Mouse (Mus musculus): ENCODE measurements at regions not wholly inside any gene's neighbourhood (a gene's known extent, or its start where the extent isn't known, plus 50 kb on each side); places are given as distances from the start of the nearest gene placed in this dataset.

GRCm38 (mm10) chr12:69101965-69102364, 57.0 kb downstream of the Rps29 start:
- no peak for DNase-seq (ENCODE audit: low spot score)

GRCm38 (mm10) chr12:69094856-69095255, 64.1 kb downstream of the Rps29 start:
- DNase-seq (ENCODE audit: low spot score), result no peak

GRCm38 (mm10) chr12:69093073-69093797, 65.8 kb downstream of the Rps29 start:
- no peak for DNase-seq (ENCODE audit: low spot score)

- peak; percentile 12 for DNase-seq (ENCODE audit: low spot score)
Measured at GRCm38 (mm10) chr12:69087928-69088609, 70.9 kb downstream of the Rps29 start.

- DNase-seq (ENCODE audit: low spot score), result no peak
Measured at GRCm38 (mm10) chr12:69085522-69086179, 73.3 kb downstream of the Rps29 start.

- DNase-seq (ENCODE audit: low spot score), result no peak
Measured at GRCm38 (mm10) chr12:69084656-69085055, 74.3 kb downstream of the Rps29 start.

GRCm38 (mm10) chr12:69082051-69082450, 76.9 kb downstream of the Rps29 start:
- DNase-seq (ENCODE audit: low spot score), result no peak

GRCm38 (mm10) chr12:69039553-69039952, 119.4 kb downstream of the Rps29 start:
- no peak for DNase-seq (ENCODE audit: low spot score)

- DNase-seq (ENCODE audit: low spot score), result no peak
Measured at GRCm38 (mm10) chr12:69023594-69023993, 135.4 kb downstream of the Rps29 start.

GRCm38 (mm10) chr12:69016705-69017306, 142.2 kb downstream of the Rps29 start:
- DNase-seq (ENCODE audit: low spot score), result no peak

- no peak for DNase-seq (ENCODE audit: low spot score)
Measured at GRCm38 (mm10) chr12:69005141-69005540, 153.8 kb downstream of the Rps29 start.

- DNase-seq (ENCODE audit: low spot score), result no peak
Measured at GRCm38 (mm10) chr12:69002106-69002505, 156.9 kb downstream of the Rps29 start.

GRCm38 (mm10) chr12:68997259-68997658, 161.7 kb downstream of the Rps29 start:
- no peak for DNase-seq (ENCODE audit: low spot score)

GRCm38 (mm10) chr12:68996740-68997139, 162.2 kb downstream of the Rps29 start:
- DNase-seq (ENCODE audit: low spot score), result no peak

GRCm38 (mm10) chr12:68980640-68981039, 178.3 kb downstream of the Rps29 start:
- DNase-seq (ENCODE audit: low spot score), result no peak

- no peak for DNase-seq (ENCODE audit: low spot score)
Measured at GRCm38 (mm10) chr12:68980173-68980572, 178.8 kb downstream of the Rps29 start.

- no peak for DNase-seq (ENCODE audit: low spot score)
Measured at GRCm38 (mm10) chr12:68979232-68979631, 179.8 kb downstream of the Rps29 start.

- DNase-seq (ENCODE audit: low spot score), result no peak
Measured at GRCm38 (mm10) chr12:68977276-68977675, 181.7 kb downstream of the Rps29 start.

- no peak for DNase-seq (ENCODE audit: low spot score)
Measured at GRCm38 (mm10) chr12:68947240-68947639, 211.7 kb downstream of the Rps29 start.

GRCm38 (mm10) chr12:68910590-68910989, 248.4 kb downstream of the Rps29 start:
- no peak for DNase-seq (ENCODE audit: low spot score)

- DNase-seq (ENCODE audit: low spot score), result no peak
Measured at GRCm38 (mm10) chr12:68904770-68905169, 254.2 kb downstream of the Rps29 start.

- no peak for DNase-seq (ENCODE audit: low spot score)
Measured at GRCm38 (mm10) chr12:68889141-68889540, 269.8 kb downstream of the Rps29 start.

- DNase-seq (ENCODE audit: low spot score), result no peak
Measured at GRCm38 (mm10) chr12:68882503-68882902, 276.5 kb downstream of the Rps29 start.
